Mouse (Mus musculus) heart, adult 18-20 months (tissue): ENCODE measurements around the gene Tram2. TPM values are rescaled to one million over a fixed set of nuclear protein-coding genes. Genes with fewer than 3 reads are reported as not detected.

Source experiments
- DNase-seq, 2 experiments: peaks; one replicate each; pipeline ENCODE4 v3.0.0; 2021 to 2022; ENCODE audit warnings: mixed read lengths in 1 of 2
- total RNA-seq, 2 experiments: library from RNA; stranded (reverse); gene quantifications; 2 replicates each; pipeline ENCODE4 v1.2.3; 2021

Gene Tram2
- total RNA-seq, 2 experiments from 2014 or later: 3.9 to 5.2 TPM

DNA sequence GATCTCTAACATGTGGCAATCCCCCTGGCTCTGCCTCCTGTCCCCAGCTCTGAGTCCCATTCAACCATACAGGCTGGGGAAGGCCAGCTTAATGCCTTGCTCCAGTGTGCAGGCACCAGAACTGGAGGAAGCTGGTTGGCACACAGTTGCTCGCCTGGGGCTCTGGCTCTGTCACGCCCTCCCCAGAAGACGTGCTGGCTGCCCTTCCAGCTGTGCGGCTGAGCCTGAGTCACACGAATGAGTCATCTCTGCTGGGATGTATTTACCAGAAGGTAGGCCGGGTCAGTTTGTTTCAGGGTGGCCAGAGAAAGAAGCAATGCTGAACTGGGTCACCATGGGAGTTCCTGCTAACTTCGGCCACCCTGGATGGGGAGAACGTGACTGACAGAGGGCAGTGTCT is 64.6 kb downstream of the Tram2 start:
- DNase-seq: peak; percentile 79 to 90

DNA sequence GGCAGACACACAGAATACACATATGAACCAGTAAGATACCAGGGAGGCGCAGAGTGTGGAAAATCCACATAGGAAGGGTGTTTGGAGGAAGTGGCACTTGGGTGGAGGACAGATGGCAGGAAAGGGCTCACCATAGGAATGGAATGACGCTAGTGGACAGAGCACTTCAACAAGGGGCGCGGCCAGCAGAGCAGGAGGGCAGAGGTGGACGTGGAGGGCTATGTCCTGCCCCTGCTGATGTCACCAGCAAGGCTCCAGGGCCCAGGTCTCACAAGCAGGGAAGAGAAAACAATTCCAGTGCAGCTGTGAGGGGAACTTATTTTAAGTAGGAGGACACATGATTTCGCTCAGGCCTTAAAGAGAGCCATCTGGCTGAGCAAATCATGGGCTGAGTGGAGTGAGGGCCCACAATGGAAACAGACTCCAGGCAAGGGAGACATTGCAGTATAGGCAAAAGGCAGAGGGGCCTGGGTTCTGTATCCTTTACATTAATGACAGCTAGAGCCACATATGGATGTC is 68.7 kb downstream of the Tram2 start:
- peak in 1 of 2 experiments; percentile 29 for DNase-seq

DNA sequence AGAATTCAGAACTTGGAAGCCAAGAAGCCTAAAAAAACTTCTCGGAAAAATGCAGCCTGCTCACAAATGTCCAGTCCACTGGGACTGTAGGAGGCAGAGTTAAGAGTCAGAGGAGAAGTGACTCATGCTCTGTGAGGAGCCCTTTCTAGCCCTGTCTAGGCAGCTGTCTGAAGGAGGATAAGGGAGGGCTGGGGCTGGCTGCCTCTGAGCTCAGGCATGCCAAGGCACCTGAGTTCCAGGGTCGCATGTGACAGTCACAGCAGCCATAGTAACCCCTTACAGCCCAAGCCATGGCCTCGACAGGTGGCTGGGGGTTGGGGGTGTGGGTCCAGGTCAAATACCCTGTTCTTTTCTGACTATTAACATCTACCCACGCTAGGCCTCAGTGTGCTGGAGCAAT is 70.1 kb downstream of the Tram2 start:
- peak; percentile 56 to 79 for DNase-seq

DNA sequence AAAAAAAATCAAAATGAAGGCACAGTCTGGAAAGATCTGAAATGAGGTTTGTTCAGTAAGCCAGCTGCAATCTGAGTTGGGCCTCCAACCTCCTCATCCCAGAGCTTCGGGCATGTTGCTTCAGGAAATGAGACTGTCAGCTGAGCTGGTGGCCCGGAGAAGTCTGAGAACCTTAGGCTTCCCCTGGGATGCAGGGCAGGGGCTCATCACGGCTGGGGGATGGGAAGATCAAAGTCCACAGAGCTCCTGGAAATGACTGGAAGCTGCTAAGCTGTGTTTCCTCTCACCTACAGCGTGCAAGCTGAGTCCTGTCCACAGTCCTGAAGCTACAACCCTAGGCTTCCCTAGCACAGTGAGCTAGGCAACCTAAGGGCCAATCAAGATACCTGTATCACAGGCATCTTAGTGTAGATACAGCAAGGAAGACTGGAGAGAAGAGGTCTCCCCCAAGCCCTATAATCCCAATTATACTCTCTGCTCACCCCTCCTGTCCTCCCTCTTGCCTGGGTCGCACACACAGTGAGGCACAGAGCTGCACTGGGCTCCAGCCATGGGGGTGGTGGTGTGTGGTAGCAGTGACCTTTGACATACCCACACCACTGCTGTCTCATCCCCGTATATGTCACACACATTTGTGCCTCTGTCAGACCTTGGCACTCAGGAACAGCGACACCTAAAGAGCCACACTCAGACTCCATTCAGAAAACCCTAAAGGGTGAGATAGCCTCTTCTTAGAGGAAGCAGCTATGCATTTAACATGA is 70.9 kb downstream of the Tram2 start:
- DNase-seq: no peak

DNA sequence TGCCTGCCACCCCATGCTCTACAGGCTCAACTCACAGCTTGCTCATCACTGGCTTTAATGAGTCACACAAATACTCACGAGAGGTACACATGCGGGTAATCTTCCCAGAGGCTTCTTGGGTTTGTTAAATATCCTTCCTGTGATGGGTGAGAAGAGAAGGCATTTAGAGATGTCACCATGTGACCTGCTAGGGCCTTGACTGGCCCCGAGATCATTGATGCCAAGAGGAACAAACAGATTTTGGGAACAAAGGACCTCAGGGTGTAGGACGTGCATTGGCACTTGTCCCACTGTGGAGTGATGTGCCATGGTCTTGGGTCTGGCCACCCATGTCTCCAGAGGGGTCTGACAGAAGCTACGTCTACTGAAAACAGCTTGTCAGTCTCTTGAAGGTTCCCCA is 72.3 kb downstream of the Tram2 start:
- DNase-seq: no peak

DNA sequence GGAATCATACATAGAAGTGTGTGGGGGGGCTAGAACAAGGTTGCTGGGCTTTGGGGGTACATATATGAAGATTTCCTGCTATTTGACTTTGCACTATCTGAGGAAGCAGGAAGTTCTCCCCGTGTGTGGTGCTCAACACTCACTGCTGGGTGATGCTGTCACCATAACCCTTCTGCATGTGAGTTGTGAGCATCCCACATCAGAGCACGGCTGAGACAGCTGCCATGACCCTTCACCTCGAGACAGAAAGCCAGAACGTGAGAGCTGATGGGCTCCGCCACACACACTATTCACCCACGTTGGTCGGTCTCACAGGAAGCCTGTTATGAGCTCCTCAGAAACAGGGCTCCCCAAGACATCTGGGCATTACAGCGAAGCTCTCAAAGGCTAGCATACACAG is 74.4 kb downstream of the Tram2 start:
- DNase-seq: no peak

DNA sequence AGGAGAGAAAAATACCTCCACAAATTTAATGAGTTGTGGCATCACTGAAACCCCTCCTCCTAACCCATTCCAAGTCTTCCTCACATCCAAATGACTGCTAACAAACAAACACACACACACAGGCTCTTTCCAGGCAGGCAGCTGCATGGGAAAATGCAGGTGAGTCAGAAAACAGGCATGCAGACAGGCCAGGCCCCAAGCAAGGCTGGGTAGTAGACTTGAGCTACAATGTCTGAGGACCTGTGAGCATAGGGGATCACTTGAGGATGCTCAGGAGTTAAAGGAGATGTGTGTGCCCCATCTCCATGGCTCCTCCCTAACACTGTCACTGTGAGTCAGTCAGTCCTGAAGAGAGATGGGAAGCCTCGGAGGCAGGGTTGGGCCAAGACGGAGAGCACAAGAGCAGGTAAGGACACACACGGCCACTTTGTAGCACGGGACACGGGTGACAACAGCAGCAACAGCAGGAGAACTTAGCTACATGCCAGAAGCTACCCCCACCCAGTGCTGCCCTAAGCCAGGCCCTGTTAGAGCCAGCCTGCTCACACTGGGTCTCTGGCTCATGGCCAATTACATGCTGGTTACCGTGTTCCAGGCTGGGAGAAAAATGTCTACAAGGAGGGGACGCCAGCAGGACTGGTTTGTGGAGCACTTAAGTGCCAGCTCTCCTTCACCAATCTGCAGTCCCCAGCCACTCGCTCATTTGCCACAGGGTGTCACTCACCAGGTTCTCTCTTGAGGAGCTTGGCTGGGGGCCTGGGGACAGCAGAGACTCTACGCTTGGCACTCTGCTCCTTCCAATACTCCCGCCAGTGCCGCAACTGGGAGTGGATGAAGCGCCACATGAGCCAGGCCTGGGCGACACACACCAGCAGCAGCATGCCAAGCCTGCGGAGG is 76.5 kb downstream of the Tram2 start:
- DNase-seq: peak; percentile 63 to 71

DNA sequence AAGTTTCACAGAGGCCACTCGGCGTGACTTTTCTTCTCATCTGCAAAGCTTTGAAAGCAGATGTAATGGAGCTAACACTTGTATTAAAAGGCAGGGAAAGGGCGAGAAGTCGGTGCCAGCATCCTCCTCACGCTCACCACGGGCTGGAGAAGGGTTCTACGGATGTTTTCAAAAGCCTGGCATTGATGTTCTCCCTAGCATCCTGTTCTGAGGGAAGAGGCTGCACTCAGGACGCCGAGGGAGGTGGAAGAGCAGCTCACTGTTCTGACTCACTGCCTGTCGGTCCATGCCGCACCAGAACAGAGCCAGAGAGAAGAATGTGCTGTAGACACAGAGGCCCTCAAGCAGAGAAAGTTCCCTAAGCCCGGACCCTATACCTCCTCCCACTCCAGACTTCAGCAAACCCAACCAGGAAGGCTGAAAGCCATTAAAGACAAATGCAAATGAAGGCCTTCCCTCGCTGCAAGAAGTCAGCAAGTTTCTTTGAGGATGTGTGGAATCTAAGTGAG is 81.1 kb downstream of the Tram2 start:
- peak in 1 of 2 experiments; percentile 31 for DNase-seq

DNA sequence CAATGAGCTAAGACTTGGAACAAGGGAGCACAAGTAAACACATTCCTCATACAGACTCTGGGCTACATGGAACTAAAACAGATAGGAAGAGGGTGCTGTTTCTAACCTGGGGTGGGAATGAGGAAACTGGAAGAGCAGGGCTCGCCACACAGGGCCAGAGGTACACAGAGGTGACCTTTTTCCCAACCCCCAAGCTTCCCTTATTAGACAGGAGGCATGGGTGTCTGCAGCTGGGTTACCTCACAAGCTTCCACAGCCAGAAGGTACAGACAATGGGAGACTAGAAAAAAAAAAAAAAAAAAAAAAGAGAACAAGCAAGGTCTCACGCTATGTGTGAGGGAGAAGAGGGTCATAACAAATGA is 81.7 kb downstream of the Tram2 start:
- DNase-seq: peak in 1 of 2 experiments; percentile 30

DNA sequence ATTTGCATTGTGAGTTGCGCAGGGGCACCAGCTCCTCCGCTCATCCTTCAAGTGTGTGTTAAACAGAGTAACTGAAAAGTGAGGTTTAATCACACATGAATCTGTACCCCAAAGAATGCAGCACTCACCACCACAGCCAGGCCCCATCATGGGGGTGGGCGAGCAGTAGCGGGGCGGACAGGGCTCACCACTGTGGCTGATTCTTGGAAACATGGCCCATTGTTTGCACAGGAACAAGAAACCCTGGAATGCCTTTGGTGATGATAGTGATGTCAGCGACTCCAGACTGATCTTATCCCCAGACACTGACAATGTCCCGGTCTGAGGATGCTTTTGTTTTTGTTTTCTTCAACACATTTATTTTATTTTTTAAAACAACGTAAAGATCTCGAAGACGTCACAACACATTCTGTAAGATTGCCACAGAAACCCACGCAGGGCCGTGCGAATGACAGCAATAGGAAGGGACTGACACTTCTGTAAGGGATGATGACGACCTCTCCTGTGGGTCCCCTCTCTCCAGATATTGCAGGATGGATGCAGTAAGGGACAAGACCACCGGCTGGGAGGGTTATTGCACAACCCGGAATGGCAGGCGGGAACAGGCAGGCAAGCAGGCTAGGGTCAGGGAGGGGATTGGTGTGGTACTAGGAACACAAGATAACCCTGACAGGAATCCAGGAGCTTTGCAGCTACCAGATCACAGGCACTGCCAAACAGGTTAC is 82.3 kb downstream of the Tram2 start:
- peak; percentile 33 to 43 for DNase-seq

DNA sequence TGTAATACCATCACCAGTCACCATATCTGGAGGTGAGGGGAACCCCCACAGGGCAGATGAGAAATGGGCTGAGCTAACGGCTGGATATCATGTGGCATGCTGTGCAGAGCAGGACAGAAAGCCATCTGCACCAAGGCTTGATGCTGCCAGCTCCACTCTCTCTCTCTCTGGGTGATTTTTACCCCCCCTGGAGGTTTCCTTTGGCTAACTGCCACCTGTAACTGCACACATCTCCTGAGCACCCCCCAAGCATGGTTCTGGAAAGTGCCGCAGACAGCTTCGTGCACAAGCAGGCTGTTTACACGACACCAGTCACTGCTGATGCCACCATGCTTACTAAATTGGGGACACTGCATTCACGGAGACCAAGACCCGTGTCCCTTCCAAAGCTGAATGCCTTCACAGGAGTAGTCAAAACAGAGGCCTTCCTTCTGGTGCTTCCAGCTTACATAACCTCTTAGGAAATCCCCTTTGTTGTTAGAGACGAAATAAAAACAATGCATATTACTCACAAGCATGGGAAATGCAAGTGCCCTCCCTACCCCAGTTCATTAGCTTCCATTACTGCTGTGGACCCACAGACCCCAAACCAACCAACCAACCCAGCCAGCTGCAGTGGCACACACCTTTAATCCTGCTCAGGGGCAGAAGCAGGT is 83.6 kb downstream of the Tram2 start:
- DNase-seq: peak in 1 of 2 experiments; percentile 56

DNA sequence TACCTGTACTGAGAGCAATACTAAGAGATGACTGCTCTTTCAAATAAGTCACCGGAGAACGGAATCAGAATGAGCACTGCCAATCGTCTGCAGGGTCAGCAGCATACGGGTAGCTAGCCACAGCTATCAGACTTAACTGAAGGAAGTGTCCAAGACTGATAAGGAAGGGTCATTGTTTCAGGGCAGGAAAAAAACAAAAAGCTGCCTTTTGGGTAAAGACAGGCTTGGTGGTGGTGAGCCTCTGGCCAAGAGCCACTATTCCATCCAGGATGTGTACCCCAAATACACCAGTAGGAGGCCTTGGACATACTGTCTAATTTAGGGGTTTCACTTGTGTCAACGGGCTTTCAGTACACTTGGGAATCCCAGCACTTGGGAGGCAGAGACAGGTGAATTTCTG is 84.7 kb downstream of the Tram2 start:
- no peak for DNase-seq

DNA sequence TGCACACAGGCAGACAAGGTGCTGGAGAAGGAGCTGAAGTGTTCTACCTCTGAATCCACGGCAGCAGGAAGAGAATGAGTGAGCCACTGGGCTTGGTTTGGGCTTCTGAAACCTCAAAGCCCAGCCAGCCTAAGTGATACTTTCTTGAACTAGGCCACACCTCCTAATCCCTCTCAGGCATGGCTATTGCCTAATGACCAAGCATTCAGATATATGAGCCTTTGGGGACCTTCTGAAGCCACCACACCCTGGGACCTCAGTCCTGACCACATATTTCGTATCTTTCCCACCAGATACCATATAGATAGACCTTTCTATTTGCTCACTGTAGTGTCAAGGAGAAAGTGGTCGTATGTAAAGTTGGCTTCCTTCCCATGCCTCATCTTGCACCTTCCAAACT is 85.3 kb downstream of the Tram2 start:
- DNase-seq: no peak

DNA sequence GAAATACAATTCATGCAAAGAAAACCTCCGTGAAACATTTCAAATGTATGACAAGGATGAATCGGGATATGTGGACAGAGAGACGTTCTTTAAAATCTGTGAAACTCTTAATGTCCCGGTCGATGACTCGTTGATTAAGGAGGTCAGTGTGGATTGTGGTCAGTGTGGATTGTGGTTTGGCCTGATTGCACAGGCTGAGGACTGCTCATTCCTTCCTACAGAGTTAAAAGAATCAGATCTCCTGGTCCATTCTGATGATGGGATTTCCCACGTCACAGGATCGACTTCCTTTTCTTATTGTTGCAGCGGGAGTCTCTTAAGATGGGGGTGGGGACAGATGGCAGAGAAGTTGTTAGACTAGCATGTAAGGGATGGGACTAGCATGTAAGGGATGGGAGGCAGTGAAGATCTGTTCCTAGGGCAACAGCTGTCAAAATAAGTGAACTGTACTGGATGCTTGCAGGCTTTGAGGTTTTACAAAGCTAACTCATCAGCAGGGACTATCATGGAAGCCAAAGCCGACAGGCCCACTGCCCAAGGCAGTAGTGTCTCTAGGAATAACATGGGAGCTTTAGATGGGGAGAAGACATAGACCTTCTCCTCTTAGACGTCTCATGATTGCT is 89.5 kb downstream of the Tram2 start:
- no peak for DNase-seq

DNA sequence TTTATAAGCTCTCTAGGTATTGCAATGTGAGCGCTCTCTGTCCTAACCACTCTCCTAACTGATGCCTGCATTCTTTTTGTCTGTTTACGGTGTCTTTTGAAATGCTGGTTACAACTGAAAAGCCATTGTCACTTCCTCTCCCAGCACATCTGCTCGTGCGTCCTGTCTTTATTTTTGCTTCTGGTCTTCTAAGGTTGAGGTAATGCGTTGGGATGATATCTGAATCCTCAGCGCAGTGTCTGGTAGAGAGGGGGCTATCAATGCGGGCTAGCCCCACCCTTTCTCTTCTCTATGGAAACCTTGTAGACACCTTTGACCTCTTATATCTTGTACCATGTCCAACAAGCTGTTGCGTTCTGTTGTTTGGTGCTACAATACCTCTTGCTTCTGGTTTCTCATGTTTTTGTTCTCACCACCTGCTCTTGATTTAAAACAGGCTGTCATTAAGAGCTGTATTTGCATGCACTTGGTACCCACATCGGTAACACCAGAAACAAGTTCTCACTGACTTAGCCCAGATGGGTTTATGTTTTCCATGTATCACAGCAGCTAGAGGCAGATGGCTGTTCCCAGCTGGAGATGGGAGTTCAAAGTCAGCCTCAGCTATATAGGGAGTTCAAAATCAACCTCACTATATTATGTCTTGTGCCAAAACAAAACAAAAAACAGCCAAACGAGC is 92.5 kb downstream of the Tram2 start:
- no peak for DNase-seq

DNA sequence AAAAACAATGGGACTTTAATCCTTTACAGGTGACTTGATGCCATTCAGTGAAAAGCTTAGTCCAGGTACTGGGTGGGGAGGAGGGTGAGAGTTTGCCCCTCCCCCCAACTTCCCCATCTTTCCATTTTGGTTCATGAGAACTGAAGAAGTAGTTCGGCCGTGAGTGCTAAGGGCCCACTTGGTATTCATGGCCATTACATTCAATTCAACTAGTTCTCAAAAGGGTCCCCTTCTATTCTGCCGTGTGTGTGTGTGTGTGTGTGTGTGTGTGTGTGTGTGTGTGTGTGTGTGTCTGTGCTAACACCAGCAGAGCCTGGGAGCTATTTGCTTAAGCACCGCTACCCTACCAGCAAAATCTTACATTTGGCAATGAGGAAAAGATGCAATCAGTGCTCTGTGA is 94.4 kb downstream of the Tram2 start:
- DNase-seq: no peak

DNA sequence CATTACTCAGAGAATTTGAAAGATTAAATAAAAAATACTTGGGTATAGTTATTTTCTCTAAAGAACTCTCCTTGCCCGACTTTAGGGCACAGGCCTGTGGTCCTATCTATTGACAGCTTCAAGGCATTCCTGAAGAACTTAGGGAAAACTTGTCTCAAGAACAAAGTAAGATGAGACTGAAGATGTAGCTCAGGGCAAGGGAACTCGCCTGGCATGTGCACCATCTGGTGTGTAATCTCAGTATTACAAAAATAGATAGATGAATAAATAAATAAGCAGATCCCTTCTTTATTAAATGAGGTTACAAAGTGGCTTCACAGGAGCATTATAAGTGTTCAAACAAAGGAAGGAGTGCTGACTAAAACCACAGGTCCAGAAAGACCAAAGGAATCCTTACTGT is 94.9 kb downstream of the Tram2 start:
- DNase-seq: no peak

DNA sequence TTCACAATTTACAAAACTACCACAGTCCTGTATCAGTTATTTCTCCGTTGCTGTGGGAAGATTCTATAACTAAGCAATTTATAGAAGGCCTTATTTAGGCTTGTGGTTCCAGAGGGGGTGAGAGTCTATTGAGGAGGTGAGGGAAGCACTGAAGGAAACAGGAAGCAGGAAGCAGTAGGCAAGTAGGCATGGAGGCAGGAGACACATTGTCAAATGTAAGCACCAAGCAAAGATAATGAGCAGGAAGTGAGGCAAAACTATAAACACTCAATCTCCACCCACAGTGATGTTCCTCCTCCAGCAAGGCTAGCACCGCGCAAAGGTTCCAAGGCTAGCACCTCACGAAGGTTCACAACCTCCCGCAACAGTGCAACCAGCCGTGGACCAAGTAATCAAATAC is 97.3 kb downstream of the Tram2 start:
- no peak for DNase-seq

DNA sequence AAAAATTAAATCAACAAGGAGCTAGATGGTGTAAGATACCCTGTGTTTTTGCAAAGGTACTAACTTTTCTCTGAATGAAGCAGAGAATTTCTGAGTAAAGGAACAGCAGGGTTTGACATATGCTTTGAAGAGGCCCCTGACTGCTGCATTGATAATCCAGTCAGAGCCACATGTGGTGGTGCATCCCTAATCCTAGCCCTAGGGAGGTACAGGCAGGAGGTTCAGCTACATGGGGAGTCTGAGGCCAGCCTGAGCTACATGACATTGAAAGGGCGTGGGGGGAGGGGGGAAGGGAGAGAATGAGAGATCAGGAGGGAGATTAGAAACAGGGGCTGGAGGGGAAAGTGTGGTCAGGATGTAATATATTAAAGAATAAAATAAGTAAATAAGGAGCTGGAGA is 98.5 kb downstream of the Tram2 start:
- no peak for DNase-seq

DNA sequence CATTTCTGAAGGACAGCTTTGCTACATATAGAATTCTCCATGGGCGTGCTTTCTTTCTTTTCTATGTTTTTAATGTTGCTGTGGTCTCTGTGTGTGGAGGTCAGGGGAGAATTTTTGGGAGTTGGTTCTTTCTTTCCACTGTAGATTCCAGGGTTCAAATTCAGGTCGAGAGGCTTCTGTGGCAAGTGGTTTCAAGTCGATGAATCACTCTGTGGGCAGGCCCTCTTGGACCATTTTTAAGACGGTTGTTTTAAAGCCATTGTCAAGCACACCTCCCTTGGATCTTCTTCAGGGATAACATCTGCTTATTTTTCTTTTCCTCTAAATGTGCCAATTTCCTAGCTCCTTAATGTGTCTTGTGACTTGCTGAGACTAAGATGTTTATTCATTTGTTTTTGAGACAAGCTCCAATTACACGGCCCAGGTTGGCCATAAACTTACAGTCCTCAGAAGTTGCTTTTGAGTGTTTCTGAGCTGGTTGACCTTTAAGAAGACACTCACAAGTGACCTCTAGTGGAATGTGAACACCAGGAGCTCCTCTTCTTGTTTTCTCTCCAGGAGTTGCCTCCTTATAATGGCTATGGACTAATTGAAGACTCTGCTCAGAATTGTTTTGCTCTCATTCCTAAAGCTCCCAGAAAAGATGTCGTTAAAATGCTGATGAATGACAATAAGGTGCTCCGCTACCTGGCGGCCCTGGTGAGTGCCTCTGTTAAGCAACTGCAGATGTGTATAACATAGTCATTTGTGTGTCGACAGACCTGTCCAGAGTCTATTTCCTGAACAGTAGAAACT is 104.5 kb downstream of the Tram2 start:
- DNase-seq: no peak
